Mouse (Mus musculus): ENCODE data around the gene Zfp781.
"Not testable (repeated sequence)": the region's sequence is repeated elsewhere in the genome, so short reads cannot be mapped to it uniquely, and the experiment has no call there.

Zfp781 gene

GRCm38 (mm10) chr10:81929842-81930743 is at the start of gene Zfp781:
Gene Zfp781 (minus strand): TSS chr10:81930480.
- not testable (repeated sequence) for DNase-seq (ENCODE audit: low read depth)

DNA sequence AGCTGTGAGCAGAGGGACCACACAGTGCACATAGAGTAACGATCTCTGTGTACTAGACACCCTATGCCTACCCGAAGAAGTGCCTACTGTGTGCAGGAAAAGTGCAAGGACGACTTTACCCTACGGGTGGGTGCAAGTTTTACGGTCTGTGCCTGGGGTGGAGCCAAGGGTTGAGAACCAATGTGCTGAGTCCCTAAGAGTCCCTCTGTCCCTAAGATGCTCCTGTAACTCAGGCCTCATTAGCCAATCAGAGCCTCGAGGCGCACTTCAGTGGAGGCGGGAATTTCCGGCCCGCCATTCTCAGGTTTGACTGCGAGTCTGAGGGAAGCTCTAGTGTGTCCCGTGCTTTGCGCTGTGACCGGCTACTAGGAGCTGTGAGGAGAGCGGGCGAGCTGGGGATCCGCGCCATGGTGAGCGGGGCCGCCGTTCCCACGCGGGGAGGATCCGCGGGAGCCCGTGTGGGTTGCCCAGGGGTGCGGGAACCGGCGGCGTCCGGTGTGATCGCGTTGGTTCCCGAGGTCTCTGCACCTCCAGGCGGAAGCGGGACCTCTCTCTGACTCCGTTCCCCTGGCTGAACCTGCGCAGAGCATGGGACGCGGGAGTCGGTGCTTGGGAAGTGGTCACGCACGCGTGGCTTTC is 48.2 kb upstream of the Zfp781 start:
- not testable (repeated sequence) for DNase-seq (ENCODE audit: low read depth)

DNA sequence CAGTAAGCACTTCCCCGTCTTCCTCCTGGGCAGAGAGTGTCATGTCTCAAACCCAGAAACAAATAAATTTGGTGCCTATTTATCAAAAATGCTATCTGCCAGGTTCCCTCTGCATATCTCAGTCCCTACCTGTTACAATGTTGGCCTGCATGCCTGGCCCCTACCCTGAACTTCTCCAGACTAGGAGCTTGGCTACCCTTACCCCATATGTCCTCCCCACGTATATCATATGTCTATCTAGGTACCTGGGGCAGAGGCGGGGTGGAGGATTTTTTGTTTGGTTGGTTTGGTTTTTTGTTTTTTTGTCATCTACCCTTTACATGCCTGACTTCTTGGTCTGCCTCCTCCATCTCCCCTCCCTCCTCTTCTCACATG is 451 bp upstream of the Zfp781 start:
- not testable (repeated sequence) for DNase-seq (ENCODE audit: low read depth)

DNA sequence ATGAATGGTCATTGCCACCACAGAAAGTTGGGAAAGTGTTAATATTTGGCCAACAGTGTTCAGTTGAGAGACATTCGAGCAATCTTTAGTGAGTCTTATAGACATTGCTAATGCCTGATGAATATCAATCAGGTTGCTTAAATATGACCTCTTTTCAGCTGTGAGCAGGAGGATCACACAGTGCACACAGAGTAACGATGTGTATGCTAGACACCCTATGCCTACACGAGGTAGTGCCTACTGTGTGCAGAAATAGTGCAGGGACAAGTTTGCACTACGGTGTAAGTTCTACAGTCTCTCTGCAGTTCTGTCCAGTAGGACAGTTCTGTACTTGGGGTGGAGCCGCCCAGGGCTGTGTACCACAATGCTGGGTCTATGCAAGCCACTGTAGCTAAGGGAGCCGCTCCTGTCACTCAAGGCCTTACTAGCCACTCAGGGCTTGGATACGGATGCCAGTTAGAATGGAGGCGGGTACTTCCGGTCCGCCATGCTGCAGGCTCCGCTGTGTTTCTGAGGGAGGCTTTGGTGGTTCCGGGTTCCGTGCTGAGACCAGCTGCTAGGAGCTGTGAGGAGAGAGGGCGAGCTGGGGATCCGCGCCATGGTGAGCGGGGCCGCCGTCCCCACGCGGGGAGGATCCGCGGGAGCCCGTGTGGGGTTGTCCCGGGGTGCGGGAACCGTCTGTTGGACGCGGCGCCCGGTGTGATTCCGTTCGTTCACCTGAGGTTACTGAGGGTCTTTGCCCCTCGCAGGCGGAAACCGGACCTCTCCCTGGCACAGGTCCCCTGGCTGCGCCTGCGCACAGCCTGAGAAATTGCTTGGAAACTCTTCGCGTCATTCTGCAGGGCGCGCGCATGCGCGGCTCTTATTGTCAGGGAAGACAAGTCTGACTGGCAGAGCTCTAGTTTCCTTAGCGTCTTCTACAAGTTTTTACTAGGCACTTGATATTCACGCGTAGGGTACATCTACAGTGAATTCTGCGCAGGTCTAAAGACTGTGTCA is 66.6 kb downstream of the Zfp781 start, which contains the start of gene Gm32687:
Gm32687 (plus strand) TSS at position 526 of the 999 bp plus-strand sequence.
- not testable (repeated sequence) for DNase-seq (ENCODE audit: low read depth)
